In the genomic region with DNA sequence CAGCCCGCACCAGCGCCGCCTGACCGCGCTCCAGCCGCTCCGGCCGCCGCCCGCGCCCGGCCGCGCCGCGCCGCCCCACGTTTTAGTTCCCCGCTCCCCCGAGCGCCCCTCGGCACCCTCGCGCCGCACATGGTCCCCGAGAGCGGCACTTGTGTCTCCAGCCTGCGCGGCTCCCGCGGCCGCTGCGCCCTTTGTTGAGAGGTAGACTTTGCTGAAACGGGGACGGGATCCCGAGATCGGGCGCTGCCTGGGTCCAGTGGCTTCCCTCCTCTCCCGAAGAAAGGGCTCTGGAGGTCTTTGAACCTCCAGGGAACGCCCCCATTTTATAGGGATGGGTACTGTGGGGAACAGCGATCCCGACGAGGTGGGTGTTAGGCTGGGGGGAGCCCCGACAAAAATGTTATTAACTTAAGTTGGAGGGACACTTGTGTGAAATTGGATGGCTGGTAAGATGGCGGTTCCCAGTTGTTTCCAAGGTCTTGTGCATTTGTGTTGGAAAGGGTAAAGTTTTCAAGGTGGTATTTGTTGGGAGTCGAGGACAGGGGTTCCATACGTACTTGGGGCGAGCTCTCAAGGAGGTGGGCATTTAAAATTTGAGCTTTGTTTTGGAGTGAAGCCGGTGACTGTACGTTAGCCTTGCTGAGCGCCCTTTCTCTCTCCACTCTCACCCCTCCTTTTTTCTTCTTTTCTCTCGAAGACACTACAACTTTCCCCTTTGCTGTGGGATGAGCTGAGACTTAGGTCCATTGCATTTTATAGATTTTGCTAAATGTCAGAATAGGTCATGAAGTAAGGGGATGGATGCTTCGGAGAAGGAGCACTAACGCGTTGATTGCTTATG, we compare ENCODE assay signal across 8 mouse cellular contexts. TPM values are rescaled to one million over a fixed set of nuclear protein-coding genes. Genes with fewer than 3 reads are reported as not detected.
DNase-seq lines count a peak whose midpoint lies in the region; ATAC-seq and TF ChIP-seq lines count a peak whose summit lies in the region.

No protein-coding gene starts in this region.

- peaks cover 75% of the 10 kb centered on the region for H3K27me3 ChIP-seq in embryonic facial prominence, embryonic 10.5 days (replicated peaks; ENCODE audit: low read depth, poor library complexity, severe bottlenecking)
- H3K27me3 ChIP-seq in heart, embryonic 15.5 days = peaks cover 19% of the 10 kb centered on the region
- H3K27me3 ChIP-seq in lung, postnatal 0 days (replicated peaks; ENCODE audit: insufficient read depth, low read length) = peaks cover 8% of the 10 kb centered on the region; the same call in 1 of the 2 replicates

- peak overlapping the region; percentile 87 for H3K4me3 ChIP-seq in embryonic facial prominence, embryonic 10.5 days
- peak overlapping the region; percentile 75 for H3K4me3 ChIP-seq in heart, embryonic 15.5 days
- peak overlapping the region; percentile 87 for H3K4me3 ChIP-seq in lung, postnatal 0 days (ENCODE audit: low read depth, low read length)

- no peak for ATAC-seq in heart, embryonic 15.5 days (replicated peaks; ENCODE audit: insufficient number of reproducible peaks, insufficient read depth, low FRiP score, low read depth)
- no peak for ATAC-seq in lung, postnatal 0 days
- ATAC-seq in megakaryocyte-erythroid progenitor cell, adult 5-6 weeks (replicated peaks; ENCODE audit: low FRiP score, low TSS enrichment, poor library complexity, severe bottlenecking) = no peak

- no peaks in the 10 kb centered on the region for H3K9me3 ChIP-seq in embryonic facial prominence, embryonic 10.5 days
- H3K9me3 ChIP-seq in heart, embryonic 15.5 days (replicated peaks) = no peaks in the 10 kb centered on the region
- H3K9me3 ChIP-seq in lung, postnatal 0 days (ENCODE audit: low read length) = no peaks in the 10 kb centered on the region

- H3K4me2 ChIP-seq in heart, embryonic 15.5 days = peak overlapping the region; percentile 86
- peak overlapping the region; percentile 92 for H3K4me2 ChIP-seq in lung, postnatal 0 days (replicated peaks; ENCODE audit: low read depth, low read length)

- 3% methylated on average over 54 of the region's 55 CpGs for WGBS in embryonic facial prominence, embryonic 10.5 days
- 1% methylated on average over 53 of the region's 55 CpGs for WGBS in heart, embryonic 15.5 days
- 1% methylated on average over 42 of the region's 55 CpGs for WGBS in lung, postnatal 0 days

- peak overlapping the region; percentile 97 for H3K27ac ChIP-seq in embryonic facial prominence, embryonic 10.5 days (replicated peaks)
- no peak overlapping the region for H3K27ac ChIP-seq in heart, embryonic 15.5 days
- no peak overlapping the region for H3K27ac ChIP-seq in lung, postnatal 0 days (ENCODE audit: low read length)

- DNase-seq in ES-CJ7 (ENCODE audit: low read depth, low spot score) = peak; percentile 57
- peak; percentile 35 for DNase-seq in adrenal gland, adult 8-10 months
- peak; percentile 82 for DNase-seq in embryonic facial prominence, embryonic 10.5 days (ENCODE audit: low spot score)
- DNase-seq in kidney, postnatal 10 days = peak; percentile 72
- no peak for DNase-seq in lung, postnatal 0 days (ENCODE audit: low spot score)
- DNase-seq in right cerebral cortex, postnatal 4 days = peak; percentile 53

- TF ChIP-seq CTCF in lung, postnatal 0 days (IDR thresholded peaks at IDR 0.05) = no peak

- H3K36me3 ChIP-seq in embryonic facial prominence, embryonic 10.5 days (replicated peaks) = peaks cover 11% of the 10 kb centered on the region
- H3K36me3 ChIP-seq in heart, embryonic 15.5 days = peaks cover 6% of the 10 kb centered on the region; the same call in 1 of the 2 replicates
- no peaks in the 10 kb centered on the region for H3K36me3 ChIP-seq in lung, postnatal 0 days (ENCODE audit: insufficient read depth, low read length)

- peaks cover 45% of the 10 kb centered on the region for H3K4me1 ChIP-seq in embryonic facial prominence, embryonic 10.5 days
- H3K4me1 ChIP-seq in heart, embryonic 15.5 days (replicated peaks) = peaks cover 29% of the 10 kb centered on the region
- H3K4me1 ChIP-seq in lung, postnatal 0 days (ENCODE audit: insufficient read depth, low read depth, low read length) = peaks cover 4% of the 10 kb centered on the region; the same call in 1 of the 2 replicates

- peak overlapping the region; percentile 82 for H3K9ac ChIP-seq in heart, embryonic 15.5 days
- H3K9ac ChIP-seq in lung, postnatal 0 days (replicated peaks; ENCODE audit: low read depth) = peak overlapping the region; percentile 81

- no peak for TF ChIP-seq EP300 in lung, postnatal 0 days (IDR thresholded peaks at IDR 0.05)

RNA-seq across cellular contexts. Expression of gene Bmi1, which starts 1.0 kb away (rescaled TPM):
- 10 to 100 TPM; 51.7 to 81.7 (median 64.4) TPM for total RNA-seq in adrenal gland, adult 8-10 months (2022)
- 26.3 and 26.6 TPM in 2 replicates for polyA plus RNA-seq in embryonic facial prominence, embryonic 10.5 days (2016; fragmentation: Nextera tagmentation; extraction: Ambion mirVana)
- polyA plus RNA-seq in heart, embryonic 15.5 days (2015; fragmentation: Nextera tagmentation; extraction: Ambion mirVana) = 14.0 and 15.1 TPM in 2 replicates
- polyA plus RNA-seq in lung, postnatal 0 days (2015; fragmentation: Nextera tagmentation; extraction: Ambion mirVana) = 13.2 and 15.2 TPM in 2 replicates
- total RNA-seq in megakaryocyte-erythroid progenitor cell, adult 5-6 weeks (2014; fragmentation: Nextera tagmentation) = 30.3 and 44.8 TPM in 2 replicates
- 69.4 and 89.5 TPM in 2 replicates for total RNA-seq in megakaryocyte-erythroid progenitor cell, adult 5-6 weeks (2017)

RNA-seq across cellular contexts. Expression of gene Commd3, which starts 5.7 kb away (rescaled TPM):
- total RNA-seq in adrenal gland, adult 8-10 months (2022) = 100 to 1,000 TPM; 115 to 126 (median 121) TPM
- polyA plus RNA-seq in embryonic facial prominence, embryonic 10.5 days (2016; fragmentation: Nextera tagmentation; extraction: Ambion mirVana) = 99.3 and 116 TPM in 2 replicates
- 177 and 206 TPM in 2 replicates for polyA plus RNA-seq in heart, embryonic 15.5 days (2015; fragmentation: Nextera tagmentation; extraction: Ambion mirVana)
- polyA plus RNA-seq in lung, postnatal 0 days (2015; fragmentation: Nextera tagmentation; extraction: Ambion mirVana) = 175 and 184 TPM in 2 replicates
- 131 and 154 TPM in 2 replicates for total RNA-seq in megakaryocyte-erythroid progenitor cell, adult 5-6 weeks (2014; fragmentation: Nextera tagmentation)
- 179 and 216 TPM in 2 replicates for total RNA-seq in megakaryocyte-erythroid progenitor cell, adult 5-6 weeks (2017)

RNA-seq across cellular contexts. Expression of gene Spag6, which starts 16.0 kb away (rescaled TPM):
- total RNA-seq in adrenal gland, adult 8-10 months (2022) = 1 to 10 TPM in 2 of 4 experiments, under 1 TPM in 2; 0.44 to 1.3 (median 1.1) TPM
- polyA plus RNA-seq in embryonic facial prominence, embryonic 10.5 days (2016; fragmentation: Nextera tagmentation; extraction: Ambion mirVana) = 0.25 and 0.31 TPM in 2 replicates
- 0.06 and 0.44 TPM in 2 replicates for polyA plus RNA-seq in heart, embryonic 15.5 days (2015; fragmentation: Nextera tagmentation; extraction: Ambion mirVana)
- polyA plus RNA-seq in lung, postnatal 0 days (2015; fragmentation: Nextera tagmentation; extraction: Ambion mirVana) = 0.07 and 0.42 TPM in 2 replicates
- not detected in 2 replicates for total RNA-seq in megakaryocyte-erythroid progenitor cell, adult 5-6 weeks (2014; fragmentation: Nextera tagmentation)
- total RNA-seq in megakaryocyte-erythroid progenitor cell, adult 5-6 weeks (2017) = not detected in 2 replicates
